In genomic region chr8:87093081-87093480, GRCm38 (mm10) we compare ENCODE assay signal across 25 mouse cellular contexts.
"Had no signal": no experiment of that assay in that cellular context is flagged by ENCODE, and none has a peak within 500 bp of the region (broad histone marks: within the 10 kb centered on the region; RNA-seq: fewer than 3 reads in every experiment).

No protein-coding gene starts in this region.

- H3K4me2 ChIP-seq: heart, embryonic 11.5 days; heart, embryonic 13.5 days; heart, embryonic 15.5 days; hindbrain, embryonic 12.5 days; hindbrain, embryonic 14.5 days; kidney, embryonic 15.5 days; limb, embryonic 13.5 days; limb, embryonic 15.5 days; liver, embryonic 12.5 days had no signal

- H3K27ac ChIP-seq: heart, adult 2 months; heart, embryonic 13.5 days; heart, embryonic 15.5 days; hindbrain, embryonic 12.5 days; hindbrain, embryonic 14.5 days; kidney, embryonic 15.5 days; kidney, postnatal 0 days; limb, embryonic 13.5 days; limb, embryonic 15.5 days; liver, embryonic 12.5 days; liver, embryonic 14.5 days had no signal

- H3K36me3 ChIP-seq: heart, embryonic 13.5 days; heart, embryonic 15.5 days; hindbrain, embryonic 12.5 days; kidney, embryonic 15.5 days; limb, embryonic 13.5 days; limb, embryonic 15.5 days; liver, embryonic 12.5 days had no signal

- H3K27me3 ChIP-seq: heart, embryonic 13.5 days; heart, embryonic 15.5 days; hindbrain, embryonic 12.5 days; kidney, embryonic 15.5 days; limb, embryonic 13.5 days; limb, embryonic 15.5 days; liver, embryonic 12.5 days had no signal

- H3K4me1 ChIP-seq: heart, embryonic 13.5 days; heart, embryonic 15.5 days; limb, embryonic 13.5 days; limb, embryonic 15.5 days; liver, embryonic 12.5 days had no signal

- DNase-seq: gastrocnemius, postnatal 14 days; gastrocnemius, postnatal 36 days; heart, adult 11 months; heart, adult 2 months; heart, postnatal 14 days; heart, postnatal 36 days; kidney, adult 11 months; kidney, adult 2 months; kidney, adult 9 months; kidney, postnatal 14 days; kidney, postnatal 36 days; layer of hippocampus, adult 9-11 months; layer of hippocampus, postnatal 36 days had no signal

- H3K9me3 ChIP-seq: heart, embryonic 13.5 days; heart, embryonic 15.5 days; hindbrain, embryonic 12.5 days; kidney, embryonic 15.5 days; limb, embryonic 13.5 days; limb, embryonic 15.5 days; liver, embryonic 12.5 days had no signal

- ATAC-seq: intestine, embryonic 16.5 days; liver, embryonic 12.5 days had no signal

- H3K4me3 ChIP-seq: heart, adult 2 months; heart, embryonic 13.5 days; heart, embryonic 15.5 days; hindbrain, embryonic 12.5 days; kidney, embryonic 15.5 days; limb, embryonic 13.5 days; limb, embryonic 15.5 days; liver, embryonic 12.5 days had no signal

- H3K9ac ChIP-seq: heart, embryonic 13.5 days; heart, embryonic 15.5 days; hindbrain, embryonic 12.5 days; hindbrain, embryonic 14.5 days; kidney, embryonic 15.5 days; limb, embryonic 13.5 days; limb, embryonic 15.5 days; liver, embryonic 12.5 days; liver, embryonic 14.5 days had no signal
